Mouse (Mus musculus) forebrain, embryonic 10.5 days (tissue): ENCODE measurements around the gene Zrsr1. TPM values are rescaled to one million over a fixed set of nuclear protein-coding genes. Genes with fewer than 3 reads are reported as not detected.

Experiments used
- DNase-seq: peaks from one replicate; pipeline ENCODE4 v3.0.0-alpha.2; 2017; ENCODE audit warnings: low spot score; ENCODE audit errors: extremely low spot score
- H3K27ac ChIP-seq: fragments of 300-500 bp; sonication (generic); 2 replicates; pipeline ENCODE4 v1.5.1; 2016; ENCODE audit warnings: mild to moderate bottlenecking
- H3K27me3 ChIP-seq: fragments of 300-500 bp; sonication (generic); 2 replicates; pipeline ENCODE4 v1.6.1; 2016; ENCODE audit warnings: mild to moderate bottlenecking; ENCODE audit not compliant: poor library complexity, severe bottlenecking
- H3K36me3 ChIP-seq: fragments of 300-500 bp; sonication (generic); replicated peaks from 2 replicates; pipeline ENCODE4 v1.6.1; 2016; ENCODE audit warnings: mild to moderate bottlenecking, moderate library complexity
- H3K4me1 ChIP-seq: fragments of 300-500 bp; sonication (generic); 2 replicates; pipeline ENCODE4 v1.6.1; 2016
- H3K4me3 ChIP-seq: fragments of 300-500 bp; sonication (generic); 2 replicates; pipeline ENCODE4 v1.5.1; 2016; ENCODE audit warnings: mild to moderate bottlenecking, moderate library complexity
- H3K9me3 ChIP-seq: fragments of 300-500 bp; sonication (generic); 2 replicates; pipeline ENCODE4 v1.6.1; 2016; ENCODE audit warnings: mild to moderate bottlenecking, moderate library complexity
- WGBS: fragments of 180-500 bp; shearing (Covaris S2); methylation state at CpG from one replicate; pipeline ENCODE4 v1.1.7; 2016; 5-methylcytosine and 5-hydroxymethylcytosine counted together
- polyA plus RNA-seq: library from polyadenylated mRNA; unstranded; fragments of >200 nt; fragmentation: Nextera tagmentation; extraction: Ambion mirVana; gene quantifications from 2 replicates; pipeline ENCODE4 v1.2.1, GENCODE M21; 2016

Gene Zrsr1
- polyA plus RNA-seq = 2.4 and 2.8 TPM in 2 replicates

GRCm38 (mm10) chr11:22971835-22972709 is at the start of gene Zrsr1:
Gene Zrsr1 (plus strand): TSS chr11:22972005.
- Histone ChIP-seq H3K36me3 (peaks cover 64% of the 10 kb centered on the region), H3K27me3 (no peaks in the 10 kb centered on the region), H3K4me3 (peak within 1 kb of the TSS; percentile 52), H3K9me3 (peaks cover 47% of the 10 kb centered on the region), H3K4me1 (peaks cover 38% of the 10 kb centered on the region), H3K27ac (peak within 1 kb of the TSS; percentile 84)
- DNase-seq = peak; percentile 53
- 59% methylated on average over 56 of the region's 56 CpGs for WGBS

GRCm38 (mm10) chr11:22922546-22922945 is 49.3 kb upstream of the Zrsr1 start:
- DNase-seq = no peak
- no peaks in the 10 kb centered on the region for H3K27me3 ChIP-seq
- WGBS = 91% methylated on average over 2 of the region's 2 CpGs
- peaks cover under 1% of the 10 kb centered on the region; the same call in 1 of the 2 replicates for H3K36me3 ChIP-seq
- no peak overlapping the region for H3K4me3 ChIP-seq
- no peak overlapping the region for H3K27ac ChIP-seq
- no peaks in the 10 kb centered on the region for H3K9me3 ChIP-seq
- 0 out of 2 replicates have a peak, but pooled peaks cover 8% of the 10 kb centered on the region for H3K4me1 ChIP-seq

- 68% methylated on average over 2 of the region's 2 CpGs for WGBS
- no peak overlapping the region for H3K27ac ChIP-seq
These were observed 48.2 kb upstream of the Zrsr1 start for GRCm38 (mm10) chr11:22923606-22924005.

GRCm38 (mm10) chr11:22928586-22929169 is 43.1 kb upstream of the Zrsr1 start:
- 92% methylated on average over 8 of the region's 8 CpGs for WGBS
- DNase-seq = no peak
- H3K27me3 ChIP-seq = no peaks in the 10 kb centered on the region
- H3K27ac ChIP-seq = no peak overlapping the region
- no peaks in the 10 kb centered on the region for H3K9me3 ChIP-seq
- no peak overlapping the region for H3K4me3 ChIP-seq
- H3K36me3 ChIP-seq = 0 out of 2 replicates have a peak, but pooled peaks cover 6% of the 10 kb centered on the region
- no peaks in the 10 kb centered on the region for H3K4me1 ChIP-seq

More at GRCm38 (mm10) chr11:22923606-22924005, 48.2 kb upstream of the Zrsr1 start:
- no peak for DNase-seq
- H3K4me3 ChIP-seq = no peak overlapping the region
- no peaks in the 10 kb centered on the region for H3K27me3 ChIP-seq
- no peaks in the 10 kb centered on the region for H3K4me1 ChIP-seq
- no peaks in the 10 kb centered on the region for H3K36me3 ChIP-seq
- H3K9me3 ChIP-seq = no peaks in the 10 kb centered on the region

- Histone ChIP-seq H3K9me3 (no peaks in the 10 kb centered on the region), H3K4me3 (no peak overlapping the region), H3K36me3 (0 out of 2 replicates have a peak, but pooled peaks cover 6% of the 10 kb centered on the region), H3K4me1 (no peaks in the 10 kb centered on the region), H3K27ac (no peak overlapping the region), H3K27me3 (no peaks in the 10 kb centered on the region)
- WGBS = 87% methylated on average over 2 of the region's 2 CpGs
- DNase-seq = no peak
These were observed 41.7 kb upstream of the Zrsr1 start for GRCm38 (mm10) chr11:22930129-22930528.

- Histone ChIP-seq H3K27ac (no peak overlapping the region), H3K4me1 (no peaks in the 10 kb centered on the region), H3K36me3 (0 out of 2 replicates have a peak, but pooled peaks cover 6% of the 10 kb centered on the region), H3K9me3 (no peaks in the 10 kb centered on the region), H3K27me3 (no peaks in the 10 kb centered on the region), H3K4me3 (no peak overlapping the region)
- no peak for DNase-seq
- WGBS = 89% methylated on average over 2 of the region's 2 CpGs
These were observed 40.4 kb upstream of the Zrsr1 start for GRCm38 (mm10) chr11:22931320-22931905.

- Histone ChIP-seq H3K9me3 (no peaks in the 10 kb centered on the region), H3K4me3 (no peak overlapping the region), H3K4me1 (no peaks in the 10 kb centered on the region), H3K27ac (no peak overlapping the region), H3K27me3 (no peaks in the 10 kb centered on the region), H3K36me3 (0 out of 2 replicates have a peak, but pooled peaks cover 6% of the 10 kb centered on the region)
- no peak for DNase-seq
These were observed 39.6 kb upstream of the Zrsr1 start for GRCm38 (mm10) chr11:22932167-22932566.

GRCm38 (mm10) chr11:22936446-22937125 is 35.2 kb upstream of the Zrsr1 start:
- DNase-seq = no peak
- no peak overlapping the region for H3K4me3 ChIP-seq
- H3K27me3 ChIP-seq = no peaks in the 10 kb centered on the region
- no peak overlapping the region for H3K27ac ChIP-seq
- no peaks in the 10 kb centered on the region for H3K9me3 ChIP-seq
- no peaks in the 10 kb centered on the region for H3K36me3 ChIP-seq
- no peaks in the 10 kb centered on the region for H3K4me1 ChIP-seq
- 73% methylated on average over 5 of the region's 5 CpGs for WGBS

GRCm38 (mm10) chr11:22937716-22938316 is 34.0 kb upstream of the Zrsr1 start:
- no peak overlapping the region for H3K27ac ChIP-seq
- no peaks in the 10 kb centered on the region for H3K9me3 ChIP-seq
- WGBS = 96% methylated on average over 4 of the region's 4 CpGs
- no peak for DNase-seq
- H3K36me3 ChIP-seq = no peaks in the 10 kb centered on the region
- no peaks in the 10 kb centered on the region for H3K4me1 ChIP-seq
- H3K27me3 ChIP-seq = no peaks in the 10 kb centered on the region
- H3K4me3 ChIP-seq = no peak overlapping the region

- no peak overlapping the region for H3K4me3 ChIP-seq
- no peaks in the 10 kb centered on the region for H3K36me3 ChIP-seq
- no peak overlapping the region for H3K27ac ChIP-seq
- no peaks in the 10 kb centered on the region for H3K4me1 ChIP-seq
- no peak for DNase-seq
- no peaks in the 10 kb centered on the region for H3K9me3 ChIP-seq
- WGBS = 86% methylated on average over 2 of the region's 2 CpGs
- H3K27me3 ChIP-seq = no peaks in the 10 kb centered on the region
These were observed 32.8 kb upstream of the Zrsr1 start for GRCm38 (mm10) chr11:22938983-22939382.

- no peak for DNase-seq
- Histone ChIP-seq H3K27me3 (no peaks in the 10 kb centered on the region), H3K4me3 (no peak overlapping the region), H3K36me3 (peaks cover 5% of the 10 kb centered on the region), H3K9me3 (no peaks in the 10 kb centered on the region), H3K27ac (no peak overlapping the region), H3K4me1 (no peaks in the 10 kb centered on the region)
- WGBS = 79% methylated on average over 1 of the region's 1 CpGs
These were observed 22.7 kb upstream of the Zrsr1 start for GRCm38 (mm10) chr11:22949101-22949500.

- Histone ChIP-seq H3K27ac (no peak overlapping the region), H3K9me3 (no peaks in the 10 kb centered on the region), H3K36me3 (peaks cover 11% of the 10 kb centered on the region), H3K27me3 (no peaks in the 10 kb centered on the region), H3K4me3 (no peak overlapping the region), H3K4me1 (no peaks in the 10 kb centered on the region)
- 92% methylated on average over 6 of the region's 6 CpGs for WGBS
- no peak for DNase-seq
These were observed 21.7 kb upstream of the Zrsr1 start for GRCm38 (mm10) chr11:22950131-22950530.
